Mouse (Mus musculus) MEL-GATA-1-ER (cell line): Measurements from ENCODE around the gene Slc1a2.

ENCODE experiments used
- DNase-seq: peaks from one replicate; pipeline ENCODE4 v3.0.0-alpha.2; 2012; ENCODE audit warnings: low read depth; ENCODE audit errors: extremely low read depth

The Slc1a2 gene

DNA sequence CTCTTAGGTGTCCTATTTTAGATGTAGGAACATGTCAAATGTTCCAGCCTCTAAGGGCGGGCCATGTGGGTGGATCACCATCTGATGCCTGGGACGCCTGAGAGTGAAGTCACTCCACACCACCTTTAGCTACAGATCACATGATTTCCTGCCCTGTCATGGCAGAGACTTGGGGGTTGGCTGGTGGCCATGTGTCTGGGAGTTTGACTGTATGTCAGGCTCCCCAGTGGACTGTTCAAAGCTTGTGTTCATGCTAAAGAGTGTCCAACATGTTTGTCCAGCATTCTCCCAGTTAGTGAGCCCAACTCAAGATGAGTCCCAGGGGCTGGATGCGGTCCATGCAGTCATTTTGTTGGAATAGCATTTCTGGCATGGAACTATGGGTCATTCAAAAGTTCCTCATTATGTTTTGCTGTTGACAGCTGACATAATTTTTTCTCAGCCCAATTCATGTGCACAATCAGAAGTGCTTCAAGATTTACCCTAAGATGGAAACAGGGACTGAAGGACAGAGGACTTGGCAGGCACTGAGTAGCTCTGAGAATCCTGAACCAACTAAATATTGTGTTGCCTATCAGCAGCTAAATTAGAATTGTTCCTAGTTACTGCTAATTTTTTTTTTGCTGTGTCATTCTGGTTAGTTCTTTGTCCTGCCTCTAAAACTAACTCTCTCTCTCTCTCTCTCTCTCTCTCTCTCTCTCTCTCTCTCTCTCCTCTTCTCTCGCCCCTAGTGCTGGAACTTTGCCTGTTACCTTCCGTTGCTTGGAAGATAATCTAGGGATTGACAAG, 102.0 kb downstream of the Slc1a2 start:
- DNase-seq: no peak

DNA sequence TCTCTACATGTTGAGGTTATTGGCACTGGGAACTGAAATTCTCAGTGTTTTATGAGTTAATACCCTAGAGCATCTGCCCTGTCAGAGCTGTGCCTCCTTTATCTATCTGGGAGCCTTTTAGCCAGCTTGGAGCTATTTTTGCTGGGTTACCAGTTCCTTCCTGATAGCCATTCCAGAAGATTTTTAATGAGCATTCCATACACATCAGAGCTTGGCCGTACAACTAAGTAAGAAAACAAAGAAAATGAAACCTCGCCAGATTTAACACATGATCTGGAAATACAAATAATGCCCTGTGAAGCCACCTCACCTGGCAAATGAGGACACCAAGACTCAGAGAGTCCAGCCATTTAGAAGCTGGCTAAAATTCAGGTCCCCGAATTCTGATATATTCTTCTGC, 104.7 kb downstream of the Slc1a2 start:
- no peak for DNase-seq

DNA sequence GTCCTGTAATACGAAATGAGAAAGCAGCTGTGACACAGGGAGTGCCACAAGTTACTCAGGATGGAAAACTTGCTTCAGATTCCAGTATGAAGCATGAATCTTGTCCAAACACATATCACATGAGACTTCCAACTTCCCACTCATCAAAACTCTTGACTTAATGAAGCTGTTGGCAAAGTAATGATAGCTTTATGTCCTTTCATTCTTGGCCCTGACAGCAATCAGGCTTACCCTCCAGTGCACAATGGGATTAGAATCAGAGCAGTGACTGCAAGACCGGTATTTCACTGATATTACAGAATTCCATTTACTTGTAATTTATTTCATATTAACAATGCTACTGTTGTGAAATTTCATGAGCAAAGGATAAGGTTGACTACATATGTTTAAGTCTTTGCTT, 105.5 kb downstream of the Slc1a2 start:
- DNase-seq: no peak

DNA sequence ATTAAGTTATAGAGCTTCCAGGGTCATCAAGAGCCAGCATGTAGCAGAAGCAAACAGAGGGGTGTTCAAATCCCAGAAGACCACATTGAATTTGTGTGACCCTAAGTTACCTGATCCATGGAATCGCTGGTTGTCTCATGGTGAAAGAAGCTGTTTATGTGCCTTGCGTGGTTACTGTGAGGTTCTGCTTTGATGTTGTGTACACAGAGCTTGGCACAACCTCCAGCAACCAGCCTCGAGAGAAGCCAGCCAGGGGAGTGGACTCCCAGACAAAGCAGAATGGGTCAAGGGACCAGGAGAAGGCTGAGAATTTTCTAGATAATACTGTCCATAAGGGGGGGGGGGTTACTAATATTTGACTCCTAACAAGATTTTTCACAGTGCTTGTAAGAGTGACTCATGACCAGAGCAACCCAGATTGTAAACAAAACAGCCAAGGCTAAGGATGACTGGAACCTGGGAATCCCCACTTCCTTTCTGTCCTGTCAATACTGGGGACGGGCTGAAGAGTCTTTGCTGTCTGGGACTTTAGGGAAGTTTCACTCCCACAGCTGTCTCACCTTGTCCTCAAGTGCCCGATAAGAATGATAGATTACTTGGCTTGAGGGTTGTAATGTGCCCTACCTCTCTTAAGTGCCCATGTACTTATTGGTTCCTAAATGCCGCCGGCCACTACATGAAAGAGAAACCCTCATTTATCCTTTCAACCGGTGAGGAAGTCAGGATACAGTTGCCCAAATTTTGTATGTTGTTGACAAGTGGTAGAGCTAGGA, 106.3 kb downstream of the Slc1a2 start:
- no peak for DNase-seq

DNA sequence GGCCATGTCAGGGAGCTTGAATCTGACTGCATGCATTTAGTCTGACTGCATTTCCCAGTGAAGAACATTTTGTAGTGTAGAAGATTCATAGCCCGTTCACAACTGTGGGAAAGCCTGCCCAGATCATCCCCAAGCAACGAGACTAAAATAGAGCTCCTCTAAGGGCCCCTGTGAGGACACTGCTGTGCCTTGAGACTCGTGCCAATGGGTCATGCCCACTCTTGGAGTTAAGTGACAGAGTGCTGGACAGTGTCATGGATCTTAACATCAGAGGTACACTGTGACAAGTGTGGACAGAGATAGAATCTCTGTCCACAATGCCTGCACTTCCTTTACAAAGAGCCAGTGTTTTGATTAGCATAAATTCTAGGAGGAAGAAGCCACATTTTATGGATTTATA, 109.8 kb downstream of the Slc1a2 start:
- no peak for DNase-seq

DNA sequence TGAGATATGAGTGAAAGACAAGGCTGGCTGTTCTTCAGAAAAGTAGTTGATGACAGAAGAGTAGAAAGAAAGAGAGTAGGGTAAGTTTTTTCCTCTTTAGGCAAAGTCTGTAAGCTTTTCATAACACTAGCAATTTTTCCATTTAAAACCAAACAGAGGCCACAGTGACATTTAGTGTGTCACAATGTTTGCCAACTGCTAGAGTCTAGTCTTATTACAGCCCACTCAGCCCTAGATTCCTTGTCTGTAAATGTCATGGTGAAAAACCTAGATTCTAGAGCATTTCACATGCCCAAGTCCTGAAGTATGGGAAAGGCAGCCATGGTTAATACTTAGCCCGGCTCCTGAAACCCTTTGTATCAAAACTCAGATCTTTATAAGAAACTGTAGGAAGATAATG, 112.8 kb downstream of the Slc1a2 start:
- DNase-seq: no peak

DNA sequence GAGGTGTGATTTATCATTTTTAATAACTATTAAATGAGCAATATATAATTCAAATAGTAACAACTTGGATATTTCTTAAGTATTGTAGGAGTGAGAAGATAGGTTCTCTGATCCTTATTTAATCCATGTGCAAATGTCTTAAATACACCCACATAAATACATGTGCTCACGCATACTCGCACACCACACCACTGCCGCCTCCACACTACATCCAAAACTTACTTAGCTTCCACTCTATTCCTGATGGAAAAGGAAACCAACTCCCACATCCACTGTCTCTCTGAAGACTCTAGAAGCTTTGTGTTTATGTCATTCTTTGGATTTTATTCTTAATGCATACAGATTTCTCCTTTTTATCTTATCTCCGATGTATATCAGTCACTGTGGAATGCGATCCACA, 113.8 kb downstream of the Slc1a2 start:
- no peak for DNase-seq

DNA sequence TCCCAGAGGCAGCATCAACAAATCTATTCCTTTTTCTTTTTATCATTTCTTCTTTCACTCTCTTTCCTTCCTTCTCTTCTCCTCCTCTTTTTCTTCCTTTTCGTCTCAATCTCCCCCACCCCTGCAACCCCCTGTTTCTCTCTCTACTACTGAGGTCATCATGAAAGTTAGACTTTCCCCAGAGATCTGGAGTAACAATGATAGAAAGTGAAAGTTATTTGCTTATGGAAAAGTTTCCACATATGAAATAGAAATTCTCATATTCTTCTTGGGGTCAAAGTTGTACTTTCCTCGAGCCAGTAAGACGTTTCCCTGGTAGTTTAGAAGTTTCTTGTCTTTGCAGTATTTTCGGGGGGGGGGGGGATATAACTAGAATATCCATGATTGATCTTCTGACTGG, 116.2 kb downstream of the Slc1a2 start:
- DNase-seq: no peak

DNA sequence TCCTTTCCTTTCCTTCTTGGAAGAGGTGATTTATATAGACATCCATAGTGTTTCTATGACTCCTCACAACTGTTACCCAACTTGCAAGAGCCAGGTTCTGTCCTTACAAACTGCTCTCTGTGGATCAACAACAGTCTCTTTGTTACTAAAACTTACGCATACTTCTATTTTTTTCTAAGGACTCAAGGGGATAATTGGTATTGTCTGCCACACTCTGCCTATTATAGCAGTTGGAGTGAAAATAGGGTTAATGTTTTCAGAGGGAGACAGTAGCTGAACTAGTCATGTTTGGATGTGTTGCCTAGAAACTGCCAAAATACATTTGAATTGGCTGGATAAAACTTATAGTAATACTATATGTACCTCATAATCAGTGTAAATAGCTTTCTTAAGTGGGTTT, 117.1 kb downstream of the Slc1a2 start:
- DNase-seq: no peak

DNA sequence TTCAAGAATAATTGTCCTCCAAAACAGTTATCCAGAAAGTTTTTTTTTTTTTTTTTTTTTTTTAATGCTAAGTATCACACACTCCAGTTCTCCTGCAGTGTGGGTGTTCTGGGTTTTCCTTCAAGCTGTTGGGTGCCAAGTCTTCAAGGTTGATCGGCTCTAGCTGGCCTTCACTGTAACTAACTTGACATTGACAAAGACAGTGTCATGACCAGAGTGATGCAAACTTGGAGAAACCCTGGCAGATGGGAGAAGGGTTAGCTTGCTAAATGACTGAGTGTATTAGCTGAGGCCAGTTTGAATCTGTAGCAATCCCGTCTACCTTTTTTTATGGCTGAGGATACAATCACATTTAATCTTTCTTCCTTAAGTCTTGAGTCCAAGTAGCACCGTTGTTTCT, 119.7 kb downstream of the Slc1a2 start:
- no peak for DNase-seq

DNA sequence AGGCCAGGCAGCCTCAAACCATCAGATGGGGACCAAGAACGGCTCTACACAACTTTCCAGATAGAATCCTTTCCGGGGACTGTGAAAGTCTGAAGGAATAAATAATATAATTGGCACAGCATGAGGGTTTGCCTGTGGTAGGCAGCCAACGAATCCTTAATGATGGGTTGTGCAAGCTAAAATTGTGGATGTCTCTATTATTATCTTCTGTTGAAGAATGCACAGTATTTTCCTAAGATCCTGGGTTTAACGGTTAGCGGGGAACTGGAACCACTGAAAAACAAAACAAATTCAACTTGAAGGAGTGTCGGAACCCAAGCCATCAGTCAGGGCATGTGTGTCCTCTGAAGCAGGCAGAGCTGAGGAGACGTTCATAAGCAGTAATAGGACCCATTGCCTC, 124.3 kb downstream of the Slc1a2 start:
- no peak for DNase-seq

DNA sequence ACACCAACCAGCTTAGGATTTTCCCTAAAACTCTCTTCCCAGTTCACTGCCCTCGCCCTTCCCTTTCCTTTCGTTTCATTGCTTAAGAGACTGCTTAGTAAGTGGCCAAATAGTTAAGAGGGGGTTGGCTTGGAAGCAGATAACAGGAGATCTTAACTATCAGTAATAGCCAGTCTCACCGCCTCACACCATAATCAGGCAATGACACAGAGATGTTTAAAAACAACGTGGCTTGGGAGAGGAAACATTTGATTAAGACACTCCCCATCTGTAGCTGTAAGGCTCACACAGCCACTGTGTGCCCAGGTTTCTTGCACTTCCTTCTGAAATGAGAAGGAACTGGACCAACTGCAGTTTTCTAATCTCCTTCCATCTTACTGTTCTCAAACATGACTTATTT, 127.2 kb downstream of the Slc1a2 start:
- DNase-seq: no peak

DNA sequence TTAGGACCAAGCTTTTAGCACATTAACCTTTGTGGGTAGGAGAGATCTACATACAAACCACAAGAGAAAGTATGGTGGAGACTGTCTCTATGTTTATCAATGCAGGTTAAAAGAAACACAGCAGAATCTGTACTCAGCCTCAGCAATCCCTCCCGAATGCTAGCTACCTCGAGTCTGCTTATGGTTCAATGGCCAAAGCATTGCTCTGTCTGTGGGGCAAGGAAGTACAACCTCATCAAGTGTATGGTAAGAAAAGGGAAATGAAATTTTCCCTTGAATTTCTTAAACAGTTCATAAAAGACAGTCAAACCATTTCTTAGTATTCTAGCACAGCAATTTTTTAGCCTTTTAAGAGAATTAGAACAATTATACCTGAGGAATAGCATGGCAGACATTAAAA, 133.2 kb downstream of the Slc1a2 start:
- DNase-seq: no peak

DNA sequence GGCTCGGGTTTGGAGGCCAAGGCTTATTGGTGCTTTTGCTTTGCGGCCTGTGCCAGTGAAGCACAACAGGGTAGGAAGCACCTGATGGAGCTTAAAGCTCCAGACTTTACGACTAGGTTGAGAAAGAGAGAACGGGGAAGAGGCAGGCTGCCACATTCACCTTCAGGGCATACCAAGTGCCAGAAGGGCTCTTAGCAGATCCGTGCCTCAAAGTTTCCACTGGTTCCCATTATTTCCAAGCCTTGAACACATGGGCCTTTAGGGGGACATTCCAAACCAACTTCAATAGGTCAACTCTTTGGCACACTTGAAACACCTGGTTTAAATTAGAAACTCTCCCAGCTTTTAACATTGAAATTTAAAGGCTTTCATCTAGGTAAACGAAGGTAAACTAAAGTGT, 134.3 kb downstream of the Slc1a2 start:
- DNase-seq: no peak

DNA sequence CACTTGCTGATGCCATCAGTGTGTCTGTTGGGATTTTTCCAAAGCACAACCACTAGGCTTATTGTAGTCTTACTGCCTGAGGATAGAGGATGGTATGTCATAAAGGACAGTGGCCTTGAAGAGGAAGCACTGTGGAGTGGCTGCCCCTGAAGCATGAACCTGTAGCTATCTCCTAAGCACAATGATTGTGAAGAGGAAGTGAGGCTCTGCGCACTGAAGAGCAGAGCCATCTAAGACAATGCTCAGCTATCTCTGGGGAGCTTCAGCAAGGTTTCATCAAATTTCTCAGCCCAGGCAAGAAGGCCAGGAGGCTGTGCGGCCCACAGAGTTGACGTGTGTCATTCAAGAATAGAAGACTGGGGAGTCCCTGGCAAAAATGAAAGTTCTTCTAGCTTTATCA, 136.6 kb downstream of the Slc1a2 start:
- DNase-seq: peak; percentile 80

DNA sequence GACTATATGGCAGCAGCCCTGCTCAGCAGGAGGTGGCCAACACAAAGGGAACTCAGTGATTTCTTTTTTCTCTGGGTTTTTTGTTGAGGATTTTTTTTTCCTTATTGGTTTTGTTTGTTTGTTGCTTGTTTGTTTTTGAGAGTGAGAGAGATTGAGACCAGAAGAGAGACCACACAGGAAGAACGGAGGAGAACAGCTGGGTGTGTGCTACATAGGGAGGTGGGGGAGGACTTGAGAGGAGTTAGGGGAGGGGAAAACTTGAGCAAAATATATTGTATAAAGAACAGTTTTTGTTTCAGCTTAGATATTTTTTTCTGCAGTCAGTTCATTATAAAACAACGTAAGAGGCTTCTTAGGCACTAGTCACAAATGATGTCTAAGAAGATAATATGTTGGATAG, 139.7 kb downstream of the Slc1a2 start:
- no peak for DNase-seq

DNA sequence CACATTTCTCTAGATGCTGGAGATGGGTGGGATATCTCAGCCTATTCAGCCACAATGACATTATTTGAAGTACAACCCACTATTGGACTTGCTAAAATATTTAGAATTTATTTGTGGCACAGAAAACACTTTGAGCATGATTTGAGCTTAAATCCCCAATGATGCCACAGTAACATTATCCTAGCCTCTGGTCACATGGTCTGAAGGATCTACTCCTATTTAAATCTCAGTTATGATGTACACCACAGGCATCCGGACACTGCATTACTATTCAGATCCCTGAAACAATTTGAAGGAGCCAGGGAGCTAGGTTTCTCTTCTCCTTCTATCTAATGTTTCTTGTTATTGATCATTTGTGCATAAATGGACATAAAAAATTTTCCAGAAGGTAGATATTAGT, 143.4 kb downstream of the Slc1a2 start:
- no peak for DNase-seq

DNA sequence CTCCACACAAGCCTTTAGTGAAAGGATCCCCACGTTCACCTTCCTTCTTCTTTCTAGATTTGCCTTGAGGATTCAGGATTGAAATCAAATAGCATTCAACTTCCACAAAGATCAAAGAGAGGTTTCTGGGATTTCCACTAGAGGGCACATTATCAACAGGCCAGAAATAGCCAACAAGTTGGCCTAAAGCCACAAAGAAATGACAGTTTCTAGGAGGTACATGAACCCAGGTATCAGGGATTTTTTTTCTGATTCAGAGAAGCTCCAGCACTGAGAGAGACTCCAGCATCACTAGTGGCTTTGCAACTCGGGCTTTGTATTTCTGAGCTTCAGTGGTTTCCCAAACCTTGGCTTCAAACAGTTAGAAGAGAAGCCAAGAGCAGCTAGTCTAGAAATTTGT, 145.7 kb downstream of the Slc1a2 start:
- DNase-seq: peak; percentile 11

DNA sequence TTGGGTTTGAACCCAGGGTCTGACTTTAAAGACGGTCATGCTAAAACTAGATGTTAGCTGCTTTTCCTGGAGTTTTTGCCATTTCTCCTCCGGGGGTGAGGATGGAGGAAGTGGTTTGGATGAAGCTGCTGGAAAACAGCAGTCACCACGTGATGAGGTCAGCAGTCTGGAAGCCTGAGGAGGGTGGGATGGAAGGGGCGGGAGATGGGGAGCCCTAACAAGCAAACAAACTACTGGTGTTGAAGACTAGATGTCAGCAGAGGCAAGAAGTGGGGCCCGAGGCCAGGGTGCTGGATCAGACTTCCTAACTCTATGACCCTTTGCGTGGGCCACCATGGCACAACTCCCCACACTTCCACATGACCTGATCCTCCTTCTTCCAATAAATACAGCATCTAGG, 146.8 kb downstream of the Slc1a2 start:
- no peak for DNase-seq

DNA sequence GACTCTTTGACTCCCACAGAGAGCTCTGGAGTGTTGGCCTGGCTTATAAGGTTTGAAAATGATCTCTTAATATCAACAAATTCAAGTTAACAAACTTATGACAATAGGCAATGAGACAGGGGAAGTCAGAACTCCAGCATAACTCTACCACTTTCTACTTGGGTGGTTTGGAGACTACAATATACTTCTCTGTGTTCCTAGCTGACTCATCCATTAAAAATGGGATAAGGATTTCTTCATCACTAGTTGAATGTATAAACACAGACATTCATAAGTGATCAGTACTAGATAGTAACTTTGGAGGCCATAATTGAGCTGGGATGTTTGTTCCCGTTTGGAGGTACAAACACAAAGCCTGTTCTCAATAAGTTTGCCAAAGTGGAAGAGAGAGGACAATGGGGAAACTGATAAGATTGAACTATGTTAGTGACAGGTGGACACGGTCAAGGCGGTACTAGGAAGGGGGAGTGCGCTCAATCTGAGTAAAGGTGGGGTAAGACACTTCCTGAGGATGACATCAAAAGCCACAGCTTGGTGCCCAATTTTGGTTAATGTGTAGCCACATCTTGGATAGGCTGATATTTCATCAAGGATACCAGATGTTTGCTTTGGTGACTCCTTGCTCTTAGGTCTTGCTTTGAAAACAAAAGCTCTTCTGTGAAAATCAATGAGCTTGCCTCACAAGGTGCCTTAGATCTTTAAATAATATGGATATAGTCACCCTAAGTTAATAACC, 147.5 kb downstream of the Slc1a2 start:
- no peak for DNase-seq

DNA sequence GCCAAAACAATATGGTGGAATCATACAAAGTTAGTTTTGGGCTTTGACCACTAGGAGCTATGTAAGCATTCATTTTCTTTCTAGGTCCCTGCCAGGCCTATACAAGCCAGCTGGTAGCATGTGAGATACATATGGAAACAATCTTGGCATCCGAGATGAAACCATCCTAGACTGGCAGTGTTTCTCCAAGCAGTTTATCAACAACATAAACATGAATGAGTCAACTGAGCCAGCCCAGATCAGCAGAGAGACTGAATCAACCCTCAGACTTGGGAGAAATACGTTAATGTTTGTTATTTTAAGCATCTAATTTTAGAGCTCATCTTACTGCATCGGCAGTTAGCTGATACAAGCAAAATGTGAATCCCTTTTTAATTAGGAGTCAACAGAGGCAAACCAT, 149.2 kb downstream of the Slc1a2 start:
- DNase-seq: no peak

DNA sequence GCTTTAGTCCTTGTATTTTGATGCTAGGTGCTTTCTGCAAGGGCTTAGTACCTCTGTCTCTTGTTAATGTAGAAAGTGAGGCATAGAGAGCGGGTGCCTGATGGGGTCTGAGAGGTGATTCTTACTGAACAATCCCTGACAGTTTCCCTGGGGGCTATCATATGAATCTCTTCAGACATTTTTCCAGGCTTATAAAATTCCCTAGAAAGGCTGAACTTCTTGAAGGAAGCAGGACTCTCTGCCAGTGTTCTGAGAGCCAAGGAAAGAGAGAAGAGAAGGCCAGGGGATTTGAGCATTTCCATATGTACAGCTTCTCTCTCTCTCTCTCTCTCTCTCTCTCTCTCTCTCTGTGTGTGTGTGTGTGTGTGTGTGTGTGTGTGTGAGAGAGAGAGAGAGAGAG, 151.0 kb downstream of the Slc1a2 start:
- DNase-seq: no peak
